Mouse (Mus musculus) E14TG2a.4 (cell line): ENCODE measurements around the gene Far2.

ENCODE experiments used
- CTCF ChIP-seq: conservative IDR thresholded peaks from 2 replicates; pipeline ENCODE4 v1.5.1; 2014; ENCODE audit warnings: low read length
- POU5F1 ChIP-seq: IDR thresholded peaks from 2 replicates; pipeline ENCODE4 v1.6.1; 2014; ENCODE audit warnings: low read length, borderline replicate concordance

- no peak for TF ChIP-seq CTCF
- no peak for TF ChIP-seq POU5F1
Observed at GRCm38 (mm10) chr6:148139288-148139995, 92.4 kb downstream of the Far2 start.
